Comparison of ENCODE assay signal across 8 mouse cellular contexts in genomic region chr12:49400853-49401118, GRCm38 (mm10). TPM values are rescaled to one million over a fixed set of nuclear protein-coding genes. Genes with fewer than 3 reads are reported as not detected.
A peak's percentile ranks its signal among the peaks of the same experiment; 100 is the strongest.
DNase-seq lines count a peak whose midpoint lies in the region; ATAC-seq and TF ChIP-seq lines count a peak whose summit lies in the region.

No protein-coding gene starts in this region.

- no peaks in the 10 kb centered on the region for H3K9me3 ChIP-seq in kidney, embryonic 14.5 days (ENCODE audit: control insufficient read depth, low read length)
- H3K9me3 ChIP-seq in embryonic facial prominence, embryonic 12.5 days: no peaks in the 10 kb centered on the region
- no peaks in the 10 kb centered on the region for H3K9me3 ChIP-seq in hindbrain, postnatal 0 days (ENCODE audit: low read length)
- H3K9me3 ChIP-seq in midbrain, postnatal 0 days (ENCODE audit: low read length): no peaks in the 10 kb centered on the region

- DNase-seq in kidney, adult 18-20 months: no peak
- DNase-seq in hindbrain, postnatal 0 days (ENCODE audit: low spot score): no peak
- DNase-seq in midbrain, postnatal 0 days (ENCODE audit: low spot score): no peak
- DNase-seq in adrenal gland, postnatal 25 days: no peak

- H3K9ac ChIP-seq in kidney, embryonic 14.5 days (ENCODE audit: low read depth, low read length): no peak overlapping the region
- H3K9ac ChIP-seq in embryonic facial prominence, embryonic 12.5 days: no peak overlapping the region
- H3K9ac ChIP-seq in hindbrain, postnatal 0 days (replicated peaks; ENCODE audit: low read length): no peak overlapping the region
- H3K9ac ChIP-seq in midbrain, postnatal 0 days (replicated peaks; ENCODE audit: low read length, poor library complexity, severe bottlenecking): no peak overlapping the region

- no peaks in the 10 kb centered on the region for H3K4me1 ChIP-seq in kidney, embryonic 14.5 days (ENCODE audit: control insufficient read depth, insufficient read depth, low read length)
- H3K4me1 ChIP-seq in embryonic facial prominence, embryonic 12.5 days: peaks cover 5% of the 10 kb centered on the region; the same call in 1 of the 2 replicates
- H3K4me1 ChIP-seq in hindbrain, postnatal 0 days (ENCODE audit: insufficient read depth, low read length): peaks cover 8% of the 10 kb centered on the region; the same call in 1 of the 2 replicates
- peaks cover 5% of the 10 kb centered on the region; the same call in 1 of the 2 replicates for H3K4me1 ChIP-seq in midbrain, postnatal 0 days (ENCODE audit: insufficient read depth, low read length)

- H3K4me3 ChIP-seq in kidney, embryonic 14.5 days (ENCODE audit: low read length): peak overlapping the region; percentile 40
- H3K4me3 ChIP-seq in embryonic facial prominence, embryonic 12.5 days: peak overlapping the region; percentile 37
- H3K4me3 ChIP-seq in hindbrain, postnatal 0 days (ENCODE audit: low read length): peak overlapping the region; percentile 38
- H3K4me3 ChIP-seq in midbrain, postnatal 0 days (ENCODE audit: low read depth, low read length): peak overlapping the region; percentile 38; the same call in 1 of the 2 replicates

- peaks cover 82% of the 10 kb centered on the region for H3K27me3 ChIP-seq in kidney, embryonic 14.5 days (ENCODE audit: control insufficient read depth, insufficient read depth, low read length)
- peaks cover 51% of the 10 kb centered on the region for H3K27me3 ChIP-seq in embryonic facial prominence, embryonic 12.5 days
- peaks cover 69% of the 10 kb centered on the region for H3K27me3 ChIP-seq in hindbrain, postnatal 0 days (ENCODE audit: insufficient read depth, low read length)
- H3K27me3 ChIP-seq in midbrain, postnatal 0 days (ENCODE audit: insufficient read depth, low read length): peaks cover 59% of the 10 kb centered on the region

- H3K36me3 ChIP-seq in kidney, embryonic 14.5 days (ENCODE audit: control insufficient read depth, insufficient read depth, low read length): no peaks in the 10 kb centered on the region
- no peaks in the 10 kb centered on the region for H3K36me3 ChIP-seq in embryonic facial prominence, embryonic 12.5 days
- no peaks in the 10 kb centered on the region for H3K36me3 ChIP-seq in hindbrain, postnatal 0 days (ENCODE audit: insufficient read depth, low read length)
- H3K36me3 ChIP-seq in midbrain, postnatal 0 days (ENCODE audit: insufficient read depth, low read length): no peaks in the 10 kb centered on the region

- H3K4me2 ChIP-seq in kidney, embryonic 14.5 days (replicated peaks; ENCODE audit: low read depth, low read length): peak overlapping the region; percentile 42
- peak overlapping the region; percentile 75 for H3K4me2 ChIP-seq in embryonic facial prominence, embryonic 12.5 days (replicated peaks)
- peak overlapping the region; percentile 65 for H3K4me2 ChIP-seq in hindbrain, postnatal 0 days (ENCODE audit: low read depth, low read length)
- peak overlapping the region; percentile 66 for H3K4me2 ChIP-seq in midbrain, postnatal 0 days (ENCODE audit: low read depth, low read length, poor library complexity, severe bottlenecking)

- 0% methylated on average over 8 of the region's 8 CpGs for WGBS in kidney, embryonic 14.5 days
- under 1% methylated on average over 8 of the region's 8 CpGs for WGBS in embryonic facial prominence, embryonic 12.5 days
- WGBS in hindbrain, postnatal 0 days: 1% methylated on average over 8 of the region's 8 CpGs
- WGBS in midbrain, postnatal 0 days: under 1% methylated on average over 8 of the region's 8 CpGs

- H3K27ac ChIP-seq in kidney, embryonic 14.5 days (ENCODE audit: low read depth, low read length): no peak overlapping the region
- no peak overlapping the region for H3K27ac ChIP-seq in embryonic facial prominence, embryonic 12.5 days
- no peak overlapping the region for H3K27ac ChIP-seq in hindbrain, postnatal 0 days
- no peak overlapping the region for H3K27ac ChIP-seq in midbrain, postnatal 0 days (ENCODE audit: low read depth, low read length)

- ATAC-seq in kidney, embryonic 14.5 days (ENCODE audit: low FRiP score, low TSS enrichment): peak; percentile 76; the same call in 1 of the 2 replicates
- ATAC-seq in embryonic facial prominence, embryonic 12.5 days (ENCODE audit: insufficient number of reproducible peaks, insufficient read depth, low FRiP score, low TSS enrichment): no peak
- peak; percentile 76 for ATAC-seq in hindbrain, postnatal 0 days
- ATAC-seq in midbrain, postnatal 0 days (ENCODE audit: low FRiP score): 0 out of 2 replicates have a peak, but pooled peaks have one; percentile 49
- no peak for ATAC-seq in granulocyte monocyte progenitor cell, adult 5-6 weeks (replicated peaks; ENCODE audit: poor library complexity, severe bottlenecking)
- ATAC-seq in megakaryocyte progenitor cell, adult 5-6 weeks (replicated peaks; ENCODE audit: poor library complexity): no peak

- TF ChIP-seq CTCF in hindbrain, postnatal 0 days (IDR thresholded peaks at IDR 0.05; ENCODE audit: low read depth): no peak
- no peak for TF ChIP-seq CTCF in midbrain, postnatal 0 days (IDR thresholded peaks at IDR 0.05)

RNA-seq across cellular contexts. Expression of gene Gm43517, which starts 15.8 kb away (rescaled TPM):
- polyA plus RNA-seq in kidney, embryonic 14.5 days (2014; fragmentation: Nextera tagmentation; extraction: Ambion mirVana): not detected in 2 replicates
- polyA plus RNA-seq in embryonic facial prominence, embryonic 12.5 days (2016; fragmentation: Nextera tagmentation; extraction: Ambion mirVana): 0.05 TPM in 1 of 2 replicates, not detected in the other
- 0.04 TPM in 1 of 2 replicates, not detected in the other for total RNA-seq in hindbrain, postnatal 0 days (2014; rRNA removed)
- not detected in 2 replicates for polyA plus RNA-seq in hindbrain, postnatal 0 days (2015; fragmentation: Nextera tagmentation; extraction: Ambion mirVana)
- total RNA-seq in midbrain, postnatal 0 days (2014; rRNA removed): 0.27 TPM in 1 of 2 replicates, not detected in the other
- not detected in 2 replicates for polyA plus RNA-seq in midbrain, postnatal 0 days (2015; fragmentation: Nextera tagmentation; extraction: Ambion mirVana)
- not detected in 2 replicates for total RNA-seq in granulocyte monocyte progenitor cell, adult 5-6 weeks (2014; fragmentation: Nextera tagmentation)
- total RNA-seq in granulocyte monocyte progenitor cell, adult 5-6 weeks (2017): not detected in 2 replicates
- not detected in 2 replicates for total RNA-seq in adrenal gland, postnatal 25 days (2021)
- total RNA-seq in megakaryocyte progenitor cell, adult 5-6 weeks (2015): not detected in 2 replicates
- total RNA-seq in megakaryocyte progenitor cell, adult 5-6 weeks (2017): not detected in 2 replicates

RNA-seq across cellular contexts. Expression of gene Foxg1, which starts 18.3 kb away (rescaled TPM):
- polyA plus RNA-seq in kidney, embryonic 14.5 days (2014; fragmentation: Nextera tagmentation; extraction: Ambion mirVana): not detected in 2 replicates
- polyA plus RNA-seq in embryonic facial prominence, embryonic 12.5 days (2016; fragmentation: Nextera tagmentation; extraction: Ambion mirVana): 2.1 and 3.1 TPM in 2 replicates
- 0.16 and 2.3 TPM in 2 replicates for total RNA-seq in hindbrain, postnatal 0 days (2014; rRNA removed)
- not detected in 2 replicates for polyA plus RNA-seq in hindbrain, postnatal 0 days (2015; fragmentation: Nextera tagmentation; extraction: Ambion mirVana)
- total RNA-seq in midbrain, postnatal 0 days (2014; rRNA removed): 0.05 and 1.4 TPM in 2 replicates
- 0.15 and 0.77 TPM in 2 replicates for polyA plus RNA-seq in midbrain, postnatal 0 days (2015; fragmentation: Nextera tagmentation; extraction: Ambion mirVana)
- total RNA-seq in granulocyte monocyte progenitor cell, adult 5-6 weeks (2014; fragmentation: Nextera tagmentation): not detected in 2 replicates
- total RNA-seq in granulocyte monocyte progenitor cell, adult 5-6 weeks (2017): not detected in 2 replicates
- total RNA-seq in adrenal gland, postnatal 25 days (2021): not detected in 2 replicates
- total RNA-seq in megakaryocyte progenitor cell, adult 5-6 weeks (2015): not detected in 2 replicates
- total RNA-seq in megakaryocyte progenitor cell, adult 5-6 weeks (2017): not detected in 2 replicates

Comparison
In these comparisons a context has a peak if more than half of its experiments do, and no peak if none do; other contexts are left out.
1. ATAC-seq: peak in kidney, embryonic 14.5 days (single experiment), hindbrain, postnatal 0 days (single experiment) and midbrain, postnatal 0 days (single experiment); none in embryonic facial prominence, embryonic 12.5 days (single experiment), granulocyte monocyte progenitor cell, adult 5-6 weeks (single experiment) and megakaryocyte progenitor cell, adult 5-6 weeks (single experiment).
2. Peak in every context shown above with its lines, with median percentiles within 50 percentile points of each other: H3K4me2 ChIP-seq and H3K4me3 ChIP-seq.